Mouse (Mus musculus): ENCODE results near the gene Runx2. TPM values are rescaled to one million over a fixed set of nuclear protein-coding genes. Genes with fewer than 3 reads are reported as not detected.

Gene Runx2
- total and polyA plus RNA-seq, 3 experiments = not detected

GRCm38 (mm10) chr17:44455681-44456600 lies 358.7 kb downstream of the Runx2 start (continued):
- TF ChIP-seq UBTF (IDR thresholded peaks at IDR 0.05; ENCODE audit: borderline replicate concordance, insufficient read depth, low read depth, low read length) = no peak
- no peak for TF ChIP-seq KAT2A (conservative IDR thresholded peaks at IDR 0.05; ENCODE audit: low read depth, low read length)

- Histone ChIP-seq H3K4me1 (ENCODE audit: control insufficient read depth in 1 of 2, insufficient read depth in 2 of 2, low read length in 2 of 2) (no peaks in the 10 kb centered on the region), H3K9me3 (replicated peaks; ENCODE audit: insufficient read depth, low read length) (no peaks in the 10 kb centered on the region), H3K27ac (ENCODE audit: control insufficient read depth, low read depth, low read length) (no peak overlapping the region), H3K79me2 (ENCODE audit: control insufficient read depth, insufficient read depth, low read length, poor library complexity) (no peaks in the 10 kb centered on the region), H3K4me3 (ENCODE audit: control insufficient read depth in 1 of 2, insufficient read depth in 1 of 2, low read depth in 2 of 2, low read length in 2 of 2) (no peak overlapping the region), H3K27me3 (ENCODE audit: control insufficient read depth in 1 of 2, insufficient read depth in 2 of 2, low read length in 2 of 2) (no peaks in the 10 kb centered on the region), H3K9ac (ENCODE audit: control insufficient read depth, low read depth, low read length, poor library complexity, severe bottlenecking) (no peak overlapping the region), H3K36me3 (ENCODE audit: control insufficient read depth in 1 of 2, insufficient read depth in 2 of 2, low read length in 2 of 2) (no peaks in the 10 kb centered on the region)
- TF ChIP-seq MEF2A (IDR thresholded peaks at IDR 0.05; ENCODE audit: extremely low read depth, insufficient replicate concordance, low read depth, low read length, poor library complexity, severe bottlenecking) = no peak
- TF ChIP-seq ZKSCAN1 (IDR thresholded peaks at IDR 0.05; ENCODE audit: low read depth, low read length) = no peak
- no peak for TF ChIP-seq RAD21 (IDR thresholded peaks at IDR 0.05; ENCODE audit: low read depth, low read length)
- no peak for TF ChIP-seq NRF1 (IDR thresholded peaks at IDR 0.05; ENCODE audit: insufficient read depth, low read depth, low read length, poor library complexity, severe bottlenecking)
- TF ChIP-seq KAT2A (conservative IDR thresholded peaks at IDR 0.05; ENCODE audit: low read depth, low read length) = no peak
- TF ChIP-seq MAZ (IDR thresholded peaks at IDR 0.05; ENCODE audit: low read depth, low read length) = no peak
- no peak for TF ChIP-seq SIN3A (IDR thresholded peaks at IDR 0.05; ENCODE audit: low read length)
- no peak for DNase-seq (ENCODE audit: low read depth, low spot score)
Observed at GRCm38 (mm10) chr17:44449915-44450471, 364.6 kb downstream of the Runx2 start.

Other genes starting within 250 kb of the Runx2 start
- 7.0 and 7.6 TPM in 2 replicates for gene Supt3, start 37.6 kb downstream of the Runx2 start, total RNA-seq (2012; rRNA removed)
- 10 to 100 TPM in 1 of 2 experiments, not detected in 1; 28.6 TPM for gene Supt3, start 37.6 kb downstream of the Runx2 start, polyA plus RNA-seq (2012; ENCODE audit: insufficient read depth in 1 of 2, insufficient read length in 2 of 2, low read depth in 1 of 2, low replicate concordance in 2 of 2, missing spikeins in 1 of 2)